Mouse (Mus musculus) neural tube, embryonic 14.5 days (tissue): ENCODE results near the gene Fbxo22. TPM values are rescaled to one million over a fixed set of nuclear protein-coding genes. Genes with fewer than 3 reads are reported as not detected.

Source experiments
- ATAC-seq: fragments of 200-750 bp; cut with Nextera tagmentation; 2 replicates; pipeline ENCODE4 v1.8.0; 2017; ENCODE audit warnings: low read depth, mild to moderate bottlenecking, moderate TSS enrichment, moderate library complexity
- H3K27ac ChIP-seq: fragments of 300-500 bp; sonication (generic); 2 replicates; pipeline ENCODE4 v1.5.1; 2014; ENCODE audit warnings: low read depth, mild to moderate bottlenecking, control low read depth, low read length, moderate library complexity, mixed read lengths
- H3K27me3 ChIP-seq: fragments of 300-500 bp; sonication (generic); 2 replicates; pipeline ENCODE4 v1.6.1; 2014; ENCODE audit warnings: low read length; ENCODE audit not compliant: control insufficient read depth, insufficient read depth
- H3K36me3 ChIP-seq: fragments of 300-500 bp; sonication (generic); 2 replicates; pipeline ENCODE4 v1.6.1; 2014; ENCODE audit warnings: low read length, mixed read lengths; ENCODE audit not compliant: control insufficient read depth, insufficient read depth
- H3K4me1 ChIP-seq: fragments of 300-500 bp; sonication (generic); 2 replicates; pipeline ENCODE4 v1.6.1; 2014; ENCODE audit warnings: low read length; ENCODE audit not compliant: control insufficient read depth, insufficient read depth
- H3K4me2 ChIP-seq: fragments of 300-500 bp; sonication (generic); 2 replicates; pipeline ENCODE4 v1.6.1; 2014; ENCODE audit warnings: mild to moderate bottlenecking, low read depth, low read length, control low read depth
- H3K4me3 ChIP-seq: fragments of 300-500 bp; sonication (generic); 2 replicates; pipeline ENCODE4 v1.5.1; 2014; ENCODE audit warnings: low read depth, low read length, control low read depth, mixed read lengths
- H3K9ac ChIP-seq: fragments of 300-500 bp; sonication (generic); replicated peaks from 2 replicates; pipeline ENCODE4 v1.6.1; 2014; ENCODE audit warnings: low read depth, mild to moderate bottlenecking, control low read depth, low read length, mixed read lengths
- H3K9me3 ChIP-seq: fragments of 300-500 bp; sonication (generic); 2 replicates; pipeline ENCODE4 v1.6.1; 2016; ENCODE audit warnings: low read length; ENCODE audit not compliant: control insufficient read depth
- WGBS: fragments of 180-500 bp; shearing (Covaris S2); extraction: QIAGEN DNeasy Blood & Tissue Kit; methylation state at CpG from one replicate; pipeline ENCODE4 v1.1.7; 2014; 5-methylcytosine and 5-hydroxymethylcytosine counted together
- polyA plus RNA-seq: library from polyadenylated mRNA; unstranded; fragments of >200 nt; fragmentation: Nextera tagmentation; extraction: Ambion mirVana; gene quantifications from 2 replicates; pipeline ENCODE4 v1.2.1, GENCODE M21; 2014

The Fbxo22 gene
- polyA plus RNA-seq, 1 experiment from 2014 or later = 85.6 TPM

DNA sequence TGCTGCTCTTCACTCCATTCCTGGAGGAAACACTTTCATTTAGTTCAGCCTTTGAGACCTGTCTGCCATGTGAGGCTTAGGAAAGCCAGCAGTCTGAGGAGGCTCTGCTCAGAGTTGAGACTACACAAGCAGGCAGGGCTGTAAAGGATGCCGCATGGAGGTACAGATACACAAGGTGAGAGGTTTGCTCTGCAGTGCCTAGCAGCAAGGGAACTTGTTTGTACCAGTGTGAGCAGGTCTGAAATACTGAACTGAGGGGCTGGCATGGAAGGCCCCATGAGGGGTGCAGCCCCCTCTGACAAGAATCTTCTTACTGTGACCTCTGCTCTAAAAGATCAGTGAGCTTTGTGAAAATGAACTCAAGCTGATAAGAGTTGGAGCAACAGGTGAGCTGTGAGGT is 4.7 kb downstream of the Fbxo22 start:
- no peaks in the 10 kb centered on the region; the same call in 1 of the 2 replicates for H3K27me3 ChIP-seq
- H3K9me3 ChIP-seq = no peaks in the 10 kb centered on the region
- H3K36me3 ChIP-seq = peaks cover 34% of the 10 kb centered on the region
- ATAC-seq = no peak
- H3K4me3 ChIP-seq = no peak overlapping the region
- H3K27ac ChIP-seq = no peak overlapping the region
- 97% methylated on average over 1 of the region's 1 CpGs for WGBS
- H3K4me1 ChIP-seq = peaks cover 12% of the 10 kb centered on the region
- H3K4me2 ChIP-seq = no peak overlapping the region
- H3K9ac ChIP-seq = no peak overlapping the region

GRCm38 (mm10) chr9:55215056-55215455 is 6.3 kb downstream of the Fbxo22 start:
- H3K27ac ChIP-seq = no peak overlapping the region
- no peak overlapping the region for H3K4me2 ChIP-seq
- no peak overlapping the region for H3K9ac ChIP-seq
- H3K9me3 ChIP-seq = no peaks in the 10 kb centered on the region
- H3K4me3 ChIP-seq = no peak overlapping the region
- no peak for ATAC-seq
- WGBS = 93% methylated on average over 3 of the region's 3 CpGs
- peaks cover 46% of the 10 kb centered on the region for H3K36me3 ChIP-seq
- H3K4me1 ChIP-seq = peaks cover 6% of the 10 kb centered on the region
- H3K27me3 ChIP-seq = no peaks in the 10 kb centered on the region

DNA sequence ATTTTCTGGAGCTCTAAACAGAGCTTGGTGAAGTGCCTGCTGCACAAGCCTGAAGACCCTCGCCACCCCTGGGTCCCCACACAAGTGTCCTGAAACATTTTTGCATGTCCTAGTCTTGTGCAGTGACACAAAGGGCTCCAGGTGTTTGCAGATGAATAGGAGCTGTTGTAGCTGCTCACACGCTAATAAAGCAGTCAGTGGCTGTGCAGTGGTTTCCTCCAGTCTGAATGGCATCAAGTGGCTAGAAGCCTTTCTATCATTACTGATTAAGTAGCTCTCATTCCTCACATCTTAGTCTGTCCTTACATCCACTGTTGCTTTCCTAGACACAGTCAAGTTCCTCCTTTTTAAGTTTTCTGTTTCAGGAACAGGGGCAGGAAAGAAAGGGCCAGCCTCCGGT is 6.9 kb downstream of the Fbxo22 start:
- Histone ChIP-seq H3K27me3 (no peaks in the 10 kb centered on the region), H3K27ac (no peak overlapping the region), H3K9ac (no peak overlapping the region), H3K4me2 (no peak overlapping the region), H3K4me1 (peaks cover under 1% of the 10 kb centered on the region), H3K9me3 (no peaks in the 10 kb centered on the region), H3K4me3 (no peak overlapping the region), H3K36me3 (peaks cover 52% of the 10 kb centered on the region)
- 79% methylated on average over 3 of the region's 3 CpGs for WGBS
- ATAC-seq = no peak

DNA sequence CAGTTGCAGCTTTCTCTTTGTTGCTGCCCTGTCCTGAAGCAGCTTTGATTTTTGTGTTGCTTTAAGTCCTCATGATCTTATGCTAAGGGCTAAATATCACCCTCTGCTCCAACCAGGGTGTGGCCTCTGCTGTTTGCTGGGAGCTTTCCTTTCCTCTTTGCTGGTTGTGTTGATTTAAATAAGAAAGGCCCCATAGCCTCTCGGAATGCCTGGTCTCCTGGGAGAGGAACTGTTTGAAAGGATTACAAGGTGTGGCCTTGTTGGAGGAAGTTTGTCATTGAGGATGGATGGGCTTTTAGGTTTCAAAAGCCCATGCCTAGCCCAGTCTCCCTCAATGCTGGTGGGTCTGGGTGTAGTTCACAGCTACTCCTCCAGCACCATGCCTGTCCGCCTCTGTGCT is 7.4 kb downstream of the Fbxo22 start:
- Histone ChIP-seq H3K4me1 (no peaks in the 10 kb centered on the region), H3K27ac (no peak overlapping the region), H3K4me2 (no peak overlapping the region), H3K27me3 (no peaks in the 10 kb centered on the region), H3K9ac (no peak overlapping the region), H3K9me3 (no peaks in the 10 kb centered on the region), H3K36me3 (peaks cover 56% of the 10 kb centered on the region), H3K4me3 (no peak overlapping the region)
- ATAC-seq = no peak
- WGBS = 62% methylated on average over 2 of the region's 2 CpGs

DNA sequence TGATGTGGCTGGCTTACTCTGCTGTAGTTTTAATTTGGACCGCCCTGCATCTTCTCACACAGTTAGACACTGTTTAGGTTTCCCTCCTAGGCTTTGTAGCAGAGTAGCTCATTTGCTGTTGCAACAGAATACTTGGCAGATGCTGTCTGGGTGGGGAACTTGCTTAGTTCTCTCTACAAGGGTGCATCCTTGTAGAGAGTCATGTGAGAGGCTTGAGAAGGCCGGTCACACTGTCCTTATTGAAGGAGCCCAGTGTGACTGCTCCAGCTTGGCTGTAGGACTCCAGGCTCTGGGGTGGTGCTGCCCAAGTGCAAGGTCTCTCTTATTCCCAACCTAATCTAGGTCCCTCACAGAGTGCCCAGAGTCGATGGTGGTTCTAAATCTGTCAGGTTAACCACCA is 8.7 kb downstream of the Fbxo22 start:
- no peaks in the 10 kb centered on the region for H3K9me3 ChIP-seq
- H3K9ac ChIP-seq = no peak overlapping the region
- H3K4me1 ChIP-seq = no peaks in the 10 kb centered on the region
- WGBS = 97% methylated on average over 3 of the region's 3 CpGs
- no peak overlapping the region for H3K4me3 ChIP-seq
- ATAC-seq = no peak
- H3K27ac ChIP-seq = no peak overlapping the region
- H3K36me3 ChIP-seq = peaks cover 68% of the 10 kb centered on the region
- no peaks in the 10 kb centered on the region for H3K27me3 ChIP-seq
- no peak overlapping the region for H3K4me2 ChIP-seq

- H3K36me3 ChIP-seq = peaks cover 36% of the 10 kb centered on the region; the same call in 1 of the 2 replicates
- H3K9ac ChIP-seq = no peak overlapping the region
- no peak overlapping the region for H3K4me2 ChIP-seq
- ATAC-seq = no peak
- 90% methylated on average over 7 of the region's 7 CpGs for WGBS
- no peak overlapping the region for H3K27ac ChIP-seq
- no peaks in the 10 kb centered on the region for H3K9me3 ChIP-seq
- no peaks in the 10 kb centered on the region for H3K4me1 ChIP-seq
- no peak overlapping the region for H3K4me3 ChIP-seq
- H3K27me3 ChIP-seq = no peaks in the 10 kb centered on the region
These were observed 16.5 kb downstream of the Fbxo22 start for GRCm38 (mm10) chr9:55225165-55225737.

DNA sequence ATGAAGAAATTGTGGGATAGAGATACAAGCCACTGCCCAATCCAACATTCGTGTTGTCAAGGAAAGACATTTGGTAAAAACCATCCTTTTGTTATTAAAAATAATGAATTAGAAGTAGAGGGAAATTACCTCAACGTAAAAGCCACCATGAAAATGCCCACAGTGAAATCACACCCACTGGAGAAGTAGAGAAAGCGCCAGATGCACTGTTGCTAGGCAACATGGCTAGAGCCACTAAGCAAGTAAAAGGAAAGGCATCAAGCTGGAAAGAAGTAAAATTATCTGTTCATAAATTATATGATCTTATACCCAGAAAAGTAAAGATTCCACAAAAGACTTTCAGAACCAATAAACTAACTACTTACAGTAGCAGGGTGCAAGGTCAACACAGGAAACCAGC is 17.5 kb downstream of the Fbxo22 start:
- Histone ChIP-seq H3K4me1 (no peaks in the 10 kb centered on the region), H3K27ac (no peak overlapping the region), H3K4me3 (no peak overlapping the region), H3K36me3 (peaks cover 28% of the 10 kb centered on the region; the same call in 1 of the 2 replicates), H3K4me2 (no peak overlapping the region), H3K9ac (no peak overlapping the region), H3K9me3 (no peaks in the 10 kb centered on the region), H3K27me3 (no peaks in the 10 kb centered on the region)
- WGBS = 57% methylated on average over 3 of the region's 3 CpGs
- ATAC-seq = no peak

DNA sequence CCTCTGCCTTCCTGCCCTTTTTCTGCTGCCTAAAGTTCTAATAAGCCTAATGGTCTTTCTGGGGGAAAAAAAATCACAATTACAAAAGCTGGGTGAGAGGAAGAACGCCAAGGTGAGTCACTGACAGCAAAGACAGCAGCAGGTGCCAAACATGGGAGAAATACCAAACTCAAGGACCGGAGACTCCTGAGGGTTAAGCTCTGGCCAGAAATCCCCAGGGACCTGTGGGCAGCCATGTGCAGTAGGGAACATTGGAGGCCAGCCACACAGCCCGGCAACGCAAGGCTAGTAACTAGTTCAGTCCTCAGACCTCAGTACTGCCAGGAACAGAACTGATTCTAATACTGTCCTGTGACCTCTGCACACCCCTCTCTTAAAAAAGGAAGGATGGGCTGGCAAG is 19.4 kb downstream of the Fbxo22 start:
- Histone ChIP-seq H3K4me1 (no peaks in the 10 kb centered on the region), H3K9me3 (no peaks in the 10 kb centered on the region), H3K4me3 (no peak overlapping the region), H3K27me3 (no peaks in the 10 kb centered on the region), H3K27ac (no peak overlapping the region), H3K4me2 (no peak overlapping the region), H3K36me3 (peaks cover 13% of the 10 kb centered on the region; the same call in 1 of the 2 replicates), H3K9ac (no peak overlapping the region)
- ATAC-seq = no peak
- 92% methylated on average over 4 of the region's 4 CpGs for WGBS

DNA sequence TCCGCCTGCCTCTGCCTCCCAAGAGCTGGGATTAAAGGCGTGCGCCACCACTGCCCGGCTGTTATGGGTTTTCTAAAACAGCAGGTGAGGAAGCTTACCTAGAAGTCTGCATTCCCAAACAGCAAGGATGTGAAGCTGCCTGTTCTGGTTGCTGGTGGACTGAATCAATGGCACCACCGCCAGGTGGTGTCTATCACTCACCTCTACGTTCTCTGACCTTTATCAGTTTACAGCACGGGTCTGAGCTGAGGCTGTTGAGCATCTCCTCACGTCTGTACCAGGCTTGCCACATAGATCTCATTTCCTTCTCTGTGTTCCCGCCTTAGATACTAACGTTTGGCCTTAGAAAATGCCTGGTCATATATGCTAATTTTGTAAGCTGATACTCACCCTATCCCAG is 20.3 kb downstream of the Fbxo22 start:
- Histone ChIP-seq H3K4me2 (no peak overlapping the region), H3K36me3 (0 out of 2 replicates have a peak, but pooled peaks cover 4% of the 10 kb centered on the region), H3K4me1 (no peaks in the 10 kb centered on the region), H3K27ac (no peak overlapping the region), H3K9me3 (no peaks in the 10 kb centered on the region), H3K9ac (no peak overlapping the region), H3K4me3 (no peak overlapping the region), H3K27me3 (no peaks in the 10 kb centered on the region)
- WGBS = 80% methylated on average over 10 of the region's 10 CpGs
- no peak for ATAC-seq
